Mouse (Mus musculus) kidney, adult 2 months (tissue): ENCODE results near the gene Atp13a2.

Experiments
- CTCF ChIP-seq: fragments of 200-500 bp; conservative IDR thresholded peaks from 2 replicates; pipeline ENCODE4 v1.5.1; 2011; ENCODE audit warnings: low read depth, mild to moderate bottlenecking, control low read depth, low read length, moderate library complexity, mixed read lengths; ENCODE audit not compliant: insufficient read depth, insufficient read length
- POLR2A ChIP-seq: fragments of 200-500 bp; IDR thresholded peaks from one replicate; pipeline ENCODE4 v1.6.1; 2011; ENCODE audit warnings: low read depth, low read length, control low read depth

GRCm38 (mm10) chr4:140988706-140989290, 2.1 kb downstream of the Atp13a2 start:
- TF ChIP-seq CTCF: no peak
- TF ChIP-seq POLR2A: no peak
